Mouse (Mus musculus) neural tube, embryonic 12.5 days (tissue): ENCODE measurements around the gene Nfatc2. TPM values are rescaled to one million over a fixed set of nuclear protein-coding genes. Genes with fewer than 3 reads are reported as not detected.
A peak's percentile ranks its signal among the peaks of the same experiment; 100 is the strongest.

Source experiments
- ATAC-seq: fragments of 200-750 bp; cut with Nextera tagmentation; 2 replicates; pipeline ENCODE4 v1.8.0; 2017; ENCODE audit warnings: low read depth, mild to moderate bottlenecking, moderate TSS enrichment, moderate library complexity; ENCODE audit not compliant: low FRiP score
- H3K27ac ChIP-seq: fragments of 300-500 bp; sonication (generic); 2 replicates; pipeline ENCODE4 v1.5.1; 2016
- H3K27me3 ChIP-seq: fragments of 300-500 bp; sonication (generic); replicated peaks from 2 replicates; pipeline ENCODE4 v1.6.1; 2016; ENCODE audit warnings: mild to moderate bottlenecking
- H3K36me3 ChIP-seq: fragments of 300-500 bp; sonication (generic); 2 replicates; pipeline ENCODE4 v1.6.1; 2016; ENCODE audit warnings: mild to moderate bottlenecking
- H3K4me1 ChIP-seq: fragments of 300-500 bp; sonication (generic); 2 replicates; pipeline ENCODE4 v1.6.1; 2016
- H3K4me2 ChIP-seq: fragments of 300-500 bp; sonication (generic); replicated peaks from 2 replicates; pipeline ENCODE4 v1.6.1; 2016; ENCODE audit warnings: mild to moderate bottlenecking
- H3K4me3 ChIP-seq: fragments of 300-500 bp; sonication (generic); 2 replicates; pipeline ENCODE4 v1.5.1; 2016
- H3K9ac ChIP-seq: fragments of 300-500 bp; sonication (generic); 2 replicates; pipeline ENCODE4 v1.6.1; 2016; ENCODE audit warnings: mild to moderate bottlenecking
- H3K9me3 ChIP-seq: fragments of 300-500 bp; sonication (generic); 2 replicates; pipeline ENCODE4 v1.6.1; 2016; ENCODE audit warnings: mild to moderate bottlenecking
- WGBS: fragments of 180-500 bp; shearing (Covaris S2); methylation state at CpG from one replicate; pipeline ENCODE4 v1.1.7; 2016; 5-methylcytosine and 5-hydroxymethylcytosine counted together
- microRNA-seq: library from miRNA; unstranded; fragments of <30 nt; microRNA quantifications from one replicate; pipeline ENCODE4, GENCODE M21; 2017
- polyA plus RNA-seq: library from polyadenylated mRNA; unstranded; fragments of >200 nt; fragmentation: Nextera tagmentation; extraction: Ambion mirVana; gene quantifications from 2 replicates; pipeline ENCODE4 v1.2.1, GENCODE M21; 2016

Gene Nfatc2
- polyA plus RNA-seq, 1 experiment from 2014 or later = 1.5 TPM

GRCm38 (mm10) chr2:168440918-168441328 is 160.5 kb downstream of the Nfatc2 start:
- no peak overlapping the region for H3K4me3 ChIP-seq
- H3K9me3 ChIP-seq = no peaks in the 10 kb centered on the region
- no peak for ATAC-seq
- H3K36me3 ChIP-seq = no peaks in the 10 kb centered on the region
- no peak overlapping the region for H3K27ac ChIP-seq
- peaks cover 12% of the 10 kb centered on the region for H3K4me1 ChIP-seq
- H3K27me3 ChIP-seq = no peaks in the 10 kb centered on the region
- no peak overlapping the region for H3K9ac ChIP-seq
- no peak overlapping the region for H3K4me2 ChIP-seq
- 92% methylated on average over 17 of the region's 17 CpGs for WGBS

GRCm38 (mm10) chr2:168438981-168439452 is 162.4 kb downstream of the Nfatc2 start:
- WGBS = 27% methylated on average over 8 of the region's 8 CpGs
- Histone ChIP-seq H3K9me3 (no peaks in the 10 kb centered on the region), H3K36me3 (no peaks in the 10 kb centered on the region), H3K4me1 (peaks cover 12% of the 10 kb centered on the region), H3K27me3 (no peaks in the 10 kb centered on the region), H3K4me3 (no peak overlapping the region), H3K9ac (0 out of 2 replicates have a peak overlapping the region, but pooled peaks have one; percentile 21), H3K4me2 (no peak overlapping the region), H3K27ac (no peak overlapping the region)
- no peak for ATAC-seq

- H3K27me3 ChIP-seq = no peaks in the 10 kb centered on the region
- no peaks in the 10 kb centered on the region for H3K9me3 ChIP-seq
- no peak overlapping the region for H3K9ac ChIP-seq
- WGBS = 83% methylated on average over 5 of the region's 5 CpGs
- no peak for ATAC-seq
- H3K4me2 ChIP-seq = no peak overlapping the region
- H3K27ac ChIP-seq = no peak overlapping the region
- H3K4me3 ChIP-seq = no peak overlapping the region
- H3K4me1 ChIP-seq = peaks cover 8% of the 10 kb centered on the region
- no peaks in the 10 kb centered on the region for H3K36me3 ChIP-seq
These were observed 167.3 kb downstream of the Nfatc2 start for GRCm38 (mm10) chr2:168434187-168434586.

GRCm38 (mm10) chr2:168433392-168433791 is 168.1 kb downstream of the Nfatc2 start:
- H3K4me2 ChIP-seq = no peak overlapping the region
- no peak overlapping the region for H3K9ac ChIP-seq
- 79% methylated on average over 5 of the region's 5 CpGs for WGBS
- H3K4me3 ChIP-seq = no peak overlapping the region
- no peak overlapping the region for H3K27ac ChIP-seq
- H3K4me1 ChIP-seq = no peaks in the 10 kb centered on the region
- no peaks in the 10 kb centered on the region for H3K27me3 ChIP-seq
- ATAC-seq = no peak
- H3K36me3 ChIP-seq = no peaks in the 10 kb centered on the region
- no peaks in the 10 kb centered on the region for H3K9me3 ChIP-seq

- no peak overlapping the region for H3K27ac ChIP-seq
- no peak overlapping the region for H3K9ac ChIP-seq
- H3K27me3 ChIP-seq = no peaks in the 10 kb centered on the region
- WGBS = 92% methylated on average over 7 of the region's 7 CpGs
- no peaks in the 10 kb centered on the region for H3K9me3 ChIP-seq
- no peaks in the 10 kb centered on the region for H3K4me1 ChIP-seq
- no peaks in the 10 kb centered on the region for H3K36me3 ChIP-seq
- no peak overlapping the region for H3K4me2 ChIP-seq
- no peak overlapping the region for H3K4me3 ChIP-seq
- ATAC-seq = no peak
These were observed 169.1 kb downstream of the Nfatc2 start for GRCm38 (mm10) chr2:168432394-168432793.

- no peak for ATAC-seq
- 96% methylated on average over 10 of the region's 10 CpGs for WGBS
These were observed 171.9 kb downstream of the Nfatc2 start for GRCm38 (mm10) chr2:168429598-168429997.

GRCm38 (mm10) chr2:168428375-168428901 is 173.0 kb downstream of the Nfatc2 start:
- H3K4me2 ChIP-seq = no peak overlapping the region
- peaks cover 4% of the 10 kb centered on the region; the same call in 1 of the 2 replicates for H3K4me1 ChIP-seq
- no peaks in the 10 kb centered on the region for H3K36me3 ChIP-seq
- no peaks in the 10 kb centered on the region for H3K9me3 ChIP-seq
- no peak for ATAC-seq
- H3K27me3 ChIP-seq = no peaks in the 10 kb centered on the region
- no peak overlapping the region for H3K9ac ChIP-seq
- WGBS = 93% methylated on average over 5 of the region's 5 CpGs
- no peak overlapping the region for H3K4me3 ChIP-seq
- H3K27ac ChIP-seq = no peak overlapping the region

More at GRCm38 (mm10) chr2:168429598-168429997, 171.9 kb downstream of the Nfatc2 start:
- Histone ChIP-seq H3K27me3 (no peaks in the 10 kb centered on the region), H3K4me1 (no peaks in the 10 kb centered on the region), H3K4me3 (no peak overlapping the region), H3K4me2 (no peak overlapping the region), H3K27ac (no peak overlapping the region), H3K9me3 (no peaks in the 10 kb centered on the region), H3K9ac (no peak overlapping the region), H3K36me3 (no peaks in the 10 kb centered on the region)

Small RNA genes within 50 kb of the gene (microRNA-seq; reads per million reads assigned to microRNA genes)
- 1.1 reads per million for gene Mir7004

Other genes with a start within 250 kb of the Nfatc2 start
- gene Atp9a, start 140.8 kb upstream of the Nfatc2 start, polyA plus RNA-seq = 73.4 and 74.8 TPM in 2 replicates
- gene Sall4, start 166.3 kb upstream of the Nfatc2 start, polyA plus RNA-seq = 2.6 and 3.5 TPM in 2 replicates